Mouse (Mus musculus) myocyte (in vitro differentiated cells): Measurements from ENCODE around the gene Ccdc47. TPM values are rescaled to one million over a fixed set of nuclear protein-coding genes. Genes with fewer than 3 reads are reported as not detected.

Experiments used
- H3K27me3 ChIP-seq: one replicate; pipeline ENCODE4 v1.6.1; 2011; ENCODE audit not compliant: control insufficient read depth, insufficient read depth, insufficient read length
- H3K36me3 ChIP-seq: one replicate; pipeline ENCODE4 v1.6.1; 2011; ENCODE audit not compliant: control insufficient read depth, insufficient read depth
- H3K4me2 ChIP-seq: one replicate; pipeline ENCODE4 v1.6.1; 2011; ENCODE audit warnings: low read depth, control low read depth
- H3K4me3 ChIP-seq: one replicate; pipeline ENCODE4 v1.5.1; 2011; ENCODE audit warnings: mild to moderate bottlenecking, control low read depth, moderate library complexity
- H3K79me2 ChIP-seq: one replicate; pipeline ENCODE4 v1.6.1; 2011; ENCODE audit not compliant: control insufficient read depth, insufficient read depth
- H3ac ChIP-seq: one replicate; pipeline ENCODE4 v1.6.1; 2011; ENCODE audit not compliant: control insufficient read depth, insufficient read length
- CEBPB ChIP-seq: IDR thresholded peaks from 2 replicates; pipeline ENCODE4 v1.6.1; 2011; ENCODE audit warnings: mild to moderate bottlenecking, moderate library complexity; ENCODE audit not compliant: poor library complexity, insufficient read depth, severe bottlenecking
- E2F4 ChIP-seq: IDR thresholded peaks from one replicate; pipeline ENCODE4 v1.6.1; 2011; ENCODE audit warnings: mild to moderate bottlenecking, control low read depth, moderate library complexity; ENCODE audit not compliant: insufficient read depth
- MAX ChIP-seq: IDR thresholded peaks from one replicate; pipeline ENCODE4 v1.6.1; 2011; ENCODE audit warnings: low read depth, mild to moderate bottlenecking, control low read depth
- MYOD1 ChIP-seq, 3 experiments: IDR thresholded peaks; one replicate each; pipeline ENCODE4 v1.6.1; 2011; ENCODE audit warnings: control low read depth in 2 of 3, low read depth in 2 of 3, mild to moderate bottlenecking in 2 of 3, moderate library complexity in 1 of 3; ENCODE audit not compliant: insufficient read length in 2 of 3, control insufficient read depth in 1 of 3
- MYOG ChIP-seq, 3 experiments: IDR thresholded peaks; one replicate each; pipeline ENCODE4 v1.6.1; 2011; ENCODE audit warnings: control low read depth in 2 of 3, low read depth in 2 of 3, mild to moderate bottlenecking in 2 of 3; ENCODE audit not compliant: insufficient read length in 2 of 3, control insufficient read depth in 1 of 3, insufficient read depth in 1 of 3
- POLR2A ChIP-seq: IDR thresholded peaks from one replicate; pipeline ENCODE4 v1.6.1; 2011; ENCODE audit warnings: low read depth, mild to moderate bottlenecking, control low read depth, moderate library complexity; ENCODE audit not compliant: insufficient read length
- POLR2AphosphoS2 ChIP-seq: IDR thresholded peaks from one replicate; pipeline ENCODE4 v1.6.1; 2011; ENCODE audit warnings: low read depth, control low read depth; ENCODE audit not compliant: insufficient read length
- REST ChIP-seq: IDR thresholded peaks from one replicate; pipeline ENCODE4 v1.6.1; 2011; ENCODE audit warnings: mild to moderate bottlenecking, control low read depth, moderate library complexity; ENCODE audit not compliant: insufficient read depth, insufficient read length
- SRF ChIP-seq: IDR thresholded peaks from one replicate; pipeline ENCODE4 v1.6.1; 2011; ENCODE audit warnings: low read depth; ENCODE audit not compliant: control insufficient read depth, insufficient read length
- TCF12 ChIP-seq: IDR thresholded peaks from one replicate; pipeline ENCODE4 v1.6.1; 2011; ENCODE audit warnings: mild to moderate bottlenecking, control low read depth; ENCODE audit not compliant: poor library complexity, insufficient read depth, severe bottlenecking
- TCF3 ChIP-seq: IDR thresholded peaks from one replicate; pipeline ENCODE4 v1.6.1; 2011; ENCODE audit warnings: low read depth, control low read depth; ENCODE audit not compliant: insufficient read length
- USF1 ChIP-seq: IDR thresholded peaks from one replicate; pipeline ENCODE4 v1.6.1; 2011; ENCODE audit warnings: low read depth, mild to moderate bottlenecking, control low read depth, moderate library complexity
- polyA plus RNA-seq: library from polyadenylated mRNA; unstranded; fragments of >200 nt; fragmentation: generic; extraction: Trizol; gene quantifications from one replicate; pipeline ENCODE4 v1.2.1, GENCODE M21; 2012; ENCODE audit warnings: missing spikeins

Ccdc47 gene
- polyA plus RNA-seq, 1 experiment, result 31.6 TPM

DNA sequence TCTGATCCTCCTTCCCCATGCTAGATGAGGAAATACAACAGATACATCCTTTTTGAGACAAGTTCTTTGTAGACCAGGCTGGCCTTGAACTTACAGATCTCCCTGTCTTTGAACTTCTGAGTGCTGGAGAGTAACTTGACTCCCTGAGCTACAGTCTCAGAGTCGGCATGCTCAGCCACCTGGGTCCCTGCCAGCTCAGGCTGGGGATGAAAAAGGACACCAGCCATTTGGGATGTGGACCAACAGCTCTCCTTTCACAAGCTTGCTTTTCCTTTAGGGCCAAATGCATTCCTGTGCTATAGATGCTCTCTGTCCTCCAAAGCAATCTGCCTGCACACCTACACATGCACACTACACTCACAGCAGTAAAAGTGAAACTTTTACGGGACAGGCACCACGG is 41.1 kb downstream of the Ccdc47 start:
- H3ac ChIP-seq, result no peak overlapping the region
- no peaks in the 10 kb centered on the region for H3K36me3 ChIP-seq
- no peak for TF ChIP-seq MAX
- no peak overlapping the region for H3K4me2 ChIP-seq
- no peaks in the 10 kb centered on the region for H3K79me2 ChIP-seq
- H3K4me3 ChIP-seq, result no peak overlapping the region
- H3K27me3 ChIP-seq, result no peaks in the 10 kb centered on the region

- no peaks in the 10 kb centered on the region for H3K79me2 ChIP-seq
- no peak overlapping the region for H3K4me3 ChIP-seq
- no peaks in the 10 kb centered on the region for H3K27me3 ChIP-seq
- no peak for TF ChIP-seq TCF3
- no peak for TF ChIP-seq MAX
- no peak for TF ChIP-seq MYOG (IDR thresholded peaks at IDR 0.05; ENCODE audit: control insufficient read depth in 1 of 3, insufficient read depth in 1 of 3, insufficient read length in 2 of 3, low read depth in 2 of 3)
- no peak for TF ChIP-seq E2F4
- no peak for TF ChIP-seq MYOD1 (IDR thresholded peaks at IDR 0.05; ENCODE audit: control insufficient read depth in 1 of 3, insufficient read length in 2 of 3, low read depth in 2 of 3)
- TF ChIP-seq POLR2AphosphoS2, result no peak
- TF ChIP-seq SRF, result no peak
- no peak for TF ChIP-seq USF1
- no peak for TF ChIP-seq TCF12
- no peak for TF ChIP-seq REST
- TF ChIP-seq CEBPB, result no peak
- no peak for TF ChIP-seq POLR2A
- no peaks in the 10 kb centered on the region for H3K36me3 ChIP-seq
- H3ac ChIP-seq, result no peak overlapping the region
- H3K4me2 ChIP-seq, result no peak overlapping the region
These were observed 41.8 kb downstream of the Ccdc47 start for GRCm38 (mm10) chr11:106174372-106174771.

GRCm38 (mm10) chr11:106173228-106173627 is 42.9 kb downstream of the Ccdc47 start:
- TF ChIP-seq SRF (no peak), MYOD1 (IDR thresholded peaks at IDR 0.05; ENCODE audit: control insufficient read depth in 1 of 3, insufficient read length in 2 of 3, low read depth in 2 of 3) (no peak), USF1 (no peak), MAX (no peak), TCF3 (no peak), POLR2A (no peak), TCF12 (no peak), MYOG (IDR thresholded peaks at IDR 0.05; ENCODE audit: control insufficient read depth in 1 of 3, insufficient read depth in 1 of 3, insufficient read length in 2 of 3, low read depth in 2 of 3) (no peak), CEBPB (no peak), E2F4 (no peak), REST (no peak), POLR2AphosphoS2 (no peak)
- Histone ChIP-seq H3K36me3 (no peaks in the 10 kb centered on the region), H3K4me2 (no peak overlapping the region)

DNA sequence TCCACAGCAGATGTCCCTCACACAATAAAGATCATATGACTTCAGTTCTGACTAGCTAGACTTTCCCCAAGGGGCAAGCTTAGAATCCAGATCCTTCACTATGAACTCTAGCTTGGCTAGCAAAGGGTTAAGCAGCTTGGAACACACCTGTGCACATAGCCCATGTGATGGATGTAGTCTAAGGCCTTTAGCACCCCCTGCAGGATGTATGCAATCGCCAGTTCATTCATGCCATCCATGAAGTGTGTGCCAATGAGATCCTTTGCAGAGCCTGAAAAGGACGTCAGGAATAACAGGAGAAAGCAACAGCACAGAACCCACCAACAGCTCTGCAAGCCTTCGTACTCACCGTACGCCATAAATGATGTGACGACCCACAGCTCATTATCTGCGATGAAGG is 45.3 kb downstream of the Ccdc47 start:
- Histone ChIP-seq H3K36me3 (peaks cover 6% of the 10 kb centered on the region), H3K4me3 (no peak overlapping the region), H3K27me3 (no peaks in the 10 kb centered on the region), H3K4me2 (no peak overlapping the region), H3ac (no peak overlapping the region), H3K79me2 (no peaks in the 10 kb centered on the region)
- no peak for TF ChIP-seq MYOG (IDR thresholded peaks at IDR 0.05; ENCODE audit: control insufficient read depth in 1 of 3, insufficient read depth in 1 of 3, insufficient read length in 2 of 3, low read depth in 2 of 3)
- TF ChIP-seq TCF12, result no peak
- TF ChIP-seq REST, result no peak
- TF ChIP-seq E2F4, result no peak
- TF ChIP-seq SRF, result no peak
- TF ChIP-seq MYOD1 (IDR thresholded peaks at IDR 0.05; ENCODE audit: control insufficient read depth in 1 of 3, insufficient read length in 2 of 3, low read depth in 2 of 3), result no peak
- TF ChIP-seq POLR2AphosphoS2, result no peak
- no peak for TF ChIP-seq CEBPB
- TF ChIP-seq USF1, result no peak
- TF ChIP-seq TCF3, result no peak
- no peak for TF ChIP-seq POLR2A
- no peak for TF ChIP-seq MAX

More at GRCm38 (mm10) chr11:106173228-106173627, 42.9 kb downstream of the Ccdc47 start:
- H3ac ChIP-seq, result no peak overlapping the region
- no peak overlapping the region for H3K4me3 ChIP-seq
- no peaks in the 10 kb centered on the region for H3K27me3 ChIP-seq
- H3K79me2 ChIP-seq, result no peaks in the 10 kb centered on the region

GRCm38 (mm10) chr11:106167435-106167834 is 48.7 kb downstream of the Ccdc47 start:
- no peaks in the 10 kb centered on the region for H3K27me3 ChIP-seq
- no peaks in the 10 kb centered on the region for H3K79me2 ChIP-seq
- H3K4me2 ChIP-seq, result no peak overlapping the region
- H3ac ChIP-seq, result no peak overlapping the region
- H3K36me3 ChIP-seq, result peaks cover 6% of the 10 kb centered on the region
- TF ChIP-seq MYOD1 (IDR thresholded peaks at IDR 0.05; ENCODE audit: control insufficient read depth in 1 of 3, insufficient read length in 2 of 3, low read depth in 2 of 3) (no peak), TCF12 (no peak), CEBPB (no peak), POLR2AphosphoS2 (no peak), POLR2A (no peak), REST (no peak), USF1 (no peak), SRF (no peak), MAX (no peak), MYOG (IDR thresholded peaks at IDR 0.05; ENCODE audit: control insufficient read depth in 1 of 3, insufficient read depth in 1 of 3, insufficient read length in 2 of 3, low read depth in 2 of 3) (no peak), E2F4 (no peak), TCF3 (no peak)
- no peak overlapping the region for H3K4me3 ChIP-seq
